Mouse (Mus musculus) liver, embryonic 15.5 days (tissue): ENCODE data around the gene Lrfn2. TPM values are rescaled to one million over a fixed set of nuclear protein-coding genes. Genes with fewer than 3 reads are reported as not detected.
A peak's percentile ranks its signal among the peaks of the same experiment; 100 is the strongest.

ENCODE experiments used
- ATAC-seq: fragments of 200-750 bp; cut with Nextera tagmentation; 2 replicates; pipeline ENCODE4 v1.8.0; 2017; ENCODE audit warnings: moderate number of reproducible peaks, mild to moderate bottlenecking, moderate library complexity; ENCODE audit not compliant: insufficient read depth
- H3K27ac ChIP-seq: fragments of 300-500 bp; sonication (generic); replicated peaks from 2 replicates; pipeline ENCODE4 v1.5.1; 2015; ENCODE audit warnings: mild to moderate bottlenecking, inconsistent platforms
- H3K27me3 ChIP-seq: fragments of 300-500 bp; sonication (generic); 2 replicates; pipeline ENCODE4 v1.6.1; 2015; ENCODE audit warnings: mild to moderate bottlenecking, inconsistent platforms
- H3K36me3 ChIP-seq: fragments of 300-500 bp; sonication (generic); replicated peaks from 2 replicates; pipeline ENCODE4 v1.6.1; 2015; ENCODE audit warnings: moderate library complexity, mild to moderate bottlenecking, inconsistent platforms
- H3K4me1 ChIP-seq: fragments of 300-500 bp; sonication (generic); replicated peaks from 2 replicates; pipeline ENCODE4 v1.6.1; 2015; ENCODE audit warnings: inconsistent platforms
- H3K4me2 ChIP-seq: fragments of 300-500 bp; sonication (generic); 2 replicates; pipeline ENCODE4 v1.6.1; 2015; ENCODE audit warnings: moderate library complexity, mild to moderate bottlenecking, inconsistent platforms
- H3K4me3 ChIP-seq: fragments of 300-500 bp; sonication (generic); replicated peaks from 2 replicates; pipeline ENCODE4 v1.5.1; 2015; ENCODE audit warnings: mild to moderate bottlenecking, inconsistent platforms
- H3K9ac ChIP-seq: fragments of 300-500 bp; sonication (generic); 2 replicates; pipeline ENCODE4 v1.6.1; 2015; ENCODE audit warnings: moderate library complexity, mild to moderate bottlenecking, inconsistent platforms
- H3K9me3 ChIP-seq: fragments of 300-500 bp; sonication (generic); replicated peaks from 2 replicates; pipeline ENCODE4 v1.6.1; 2016; ENCODE audit warnings: inconsistent platforms
- WGBS: fragments of 180-500 bp; shearing (Covaris S2); methylation state at CpG from one replicate; pipeline ENCODE4 v1.1.7; 2015; ENCODE audit warnings: mixed read lengths; ENCODE audit not compliant: insufficient replicate concordance; 5-methylcytosine and 5-hydroxymethylcytosine counted together
- polyA plus RNA-seq: library from polyadenylated mRNA; unstranded; fragments of >200 nt; fragmentation: Nextera tagmentation; extraction: Ambion mirVana; gene quantifications from 2 replicates; pipeline ENCODE4 v1.2.1, GENCODE M21; 2015

Lrfn2 gene
- not detected in 2 replicates for polyA plus RNA-seq

GRCm38 (mm10) chr17:48931621-48932405 is at the start of gene Lrfn2:
TSS of gene Lrfn2 (plus strand) at chr17:48932379.
- H3K4me2 ChIP-seq: peak within 1 kb of the TSS; percentile 67
- ATAC-seq: peak; percentile 52; the same call in 1 of the 2 replicates
- WGBS: 1% methylated on average over 56 of the region's 56 CpGs
- no peak within 1 kb of the TSS for H3K9ac ChIP-seq
- H3K4me3 ChIP-seq: peak within 1 kb of the TSS; percentile 42
- H3K27ac ChIP-seq: no peak within 1 kb of the TSS
- no peaks in the 10 kb centered on the region for H3K9me3 ChIP-seq
- no peaks in the 10 kb centered on the region for H3K4me1 ChIP-seq
- H3K36me3 ChIP-seq: no peaks in the 10 kb centered on the region
- H3K27me3 ChIP-seq: peaks cover 39% of the 10 kb centered on the region

GRCm38 (mm10) chr17:48887472-48888385 is 44.5 kb upstream of the Lrfn2 start:
- Histone ChIP-seq H3K9ac (no peak overlapping the region), H3K27me3 (no peaks in the 10 kb centered on the region), H3K4me3 (no peak overlapping the region), H3K27ac (no peak overlapping the region), H3K9me3 (no peaks in the 10 kb centered on the region), H3K4me1 (no peaks in the 10 kb centered on the region), H3K36me3 (no peaks in the 10 kb centered on the region), H3K4me2 (no peak overlapping the region)
- ATAC-seq: no peak
- 20% methylated on average over 8 of the region's 8 CpGs for WGBS

- H3K36me3 ChIP-seq: no peaks in the 10 kb centered on the region
- H3K9me3 ChIP-seq: no peaks in the 10 kb centered on the region
- no peaks in the 10 kb centered on the region for H3K27me3 ChIP-seq
- H3K9ac ChIP-seq: no peak overlapping the region
- no peak for ATAC-seq
- H3K4me3 ChIP-seq: no peak overlapping the region
- no peak overlapping the region for H3K27ac ChIP-seq
- no peaks in the 10 kb centered on the region for H3K4me1 ChIP-seq
- H3K4me2 ChIP-seq: no peak overlapping the region
- 40% methylated on average over 4 of the region's 4 CpGs for WGBS
Measured at GRCm38 (mm10) chr17:48905286-48906040, 26.7 kb upstream of the Lrfn2 start.

GRCm38 (mm10) chr17:48913437-48913836 is 18.7 kb upstream of the Lrfn2 start:
- Histone ChIP-seq H3K9ac (no peak overlapping the region), H3K27me3 (no peaks in the 10 kb centered on the region), H3K4me3 (no peak overlapping the region), H3K9me3 (no peaks in the 10 kb centered on the region), H3K4me2 (no peak overlapping the region), H3K36me3 (no peaks in the 10 kb centered on the region), H3K4me1 (no peaks in the 10 kb centered on the region), H3K27ac (no peak overlapping the region)
- no peak for ATAC-seq
- 28% methylated on average over 6 of the region's 6 CpGs for WGBS

GRCm38 (mm10) chr17:48917411-48917810 is 14.8 kb upstream of the Lrfn2 start:
- Histone ChIP-seq H3K27me3 (no peaks in the 10 kb centered on the region), H3K9me3 (no peaks in the 10 kb centered on the region), H3K4me2 (no peak overlapping the region), H3K9ac (no peak overlapping the region), H3K4me3 (no peak overlapping the region), H3K4me1 (no peaks in the 10 kb centered on the region), H3K36me3 (no peaks in the 10 kb centered on the region), H3K27ac (no peak overlapping the region)
- 17% methylated on average over 11 of the region's 11 CpGs for WGBS
- no peak for ATAC-seq

- Histone ChIP-seq H3K9me3 (no peaks in the 10 kb centered on the region), H3K4me1 (no peaks in the 10 kb centered on the region), H3K27me3 (no peaks in the 10 kb centered on the region), H3K9ac (no peak overlapping the region), H3K4me2 (no peak overlapping the region), H3K27ac (no peak overlapping the region), H3K4me3 (no peak overlapping the region), H3K36me3 (no peaks in the 10 kb centered on the region)
- 90% methylated on average over 3 of the region's 3 CpGs for WGBS
- ATAC-seq: no peak
Measured at GRCm38 (mm10) chr17:48918458-48918857, 13.7 kb upstream of the Lrfn2 start.

- ATAC-seq: no peak
- H3K9me3 ChIP-seq: no peaks in the 10 kb centered on the region
- no peaks in the 10 kb centered on the region for H3K27me3 ChIP-seq
- no peaks in the 10 kb centered on the region for H3K4me1 ChIP-seq
- H3K9ac ChIP-seq: no peak overlapping the region
- 47% methylated on average over 2 of the region's 2 CpGs for WGBS
- H3K4me3 ChIP-seq: no peak overlapping the region
- H3K27ac ChIP-seq: no peak overlapping the region
- no peaks in the 10 kb centered on the region for H3K36me3 ChIP-seq
- H3K4me2 ChIP-seq: no peak overlapping the region
Measured at GRCm38 (mm10) chr17:48922905-48923304, 9.3 kb upstream of the Lrfn2 start.

- H3K9ac ChIP-seq: no peak overlapping the region
- no peaks in the 10 kb centered on the region for H3K36me3 ChIP-seq
- H3K27me3 ChIP-seq: no peaks in the 10 kb centered on the region; the same call in 1 of the 2 replicates
- H3K4me2 ChIP-seq: no peak overlapping the region
- ATAC-seq: no peak
- no peak overlapping the region for H3K27ac ChIP-seq
- H3K9me3 ChIP-seq: no peaks in the 10 kb centered on the region
- no peak overlapping the region for H3K4me3 ChIP-seq
- no peaks in the 10 kb centered on the region for H3K4me1 ChIP-seq
- 41% methylated on average over 9 of the region's 9 CpGs for WGBS
Measured at GRCm38 (mm10) chr17:48925426-48925825, 6.8 kb upstream of the Lrfn2 start.

- no peak overlapping the region for H3K4me3 ChIP-seq
- no peaks in the 10 kb centered on the region for H3K4me1 ChIP-seq
- H3K27me3 ChIP-seq: peaks cover 39% of the 10 kb centered on the region
- 34% methylated on average over 10 of the region's 10 CpGs for WGBS
- H3K9me3 ChIP-seq: no peaks in the 10 kb centered on the region
- H3K27ac ChIP-seq: no peak overlapping the region
- ATAC-seq: no peak
- H3K9ac ChIP-seq: no peak overlapping the region
- no peaks in the 10 kb centered on the region for H3K36me3 ChIP-seq
- no peak overlapping the region for H3K4me2 ChIP-seq
Measured at GRCm38 (mm10) chr17:48930994-48931393, 1.2 kb upstream of the Lrfn2 start.

- H3K27ac ChIP-seq: no peak overlapping the region
- 3% methylated on average over 26 of the region's 26 CpGs for WGBS
- H3K9me3 ChIP-seq: no peaks in the 10 kb centered on the region
- H3K9ac ChIP-seq: no peak overlapping the region
- peaks cover 39% of the 10 kb centered on the region for H3K27me3 ChIP-seq
- H3K4me1 ChIP-seq: no peaks in the 10 kb centered on the region
- H3K4me3 ChIP-seq: no peak overlapping the region
- no peak for ATAC-seq
- no peaks in the 10 kb centered on the region for H3K36me3 ChIP-seq
- no peak overlapping the region for H3K4me2 ChIP-seq
Measured at GRCm38 (mm10) chr17:48932406-48932906, 277 bp downstream of the Lrfn2 start.
